Mouse (Mus musculus) cerebellum, adult 11 months (tissue): ENCODE data around the gene Ccdc102a.
"Not testable (repeated sequence)": the region's sequence is repeated elsewhere in the genome, so short reads cannot be mapped to it uniquely, and the experiment has no call there.

Experiments
- DNase-seq: peaks from one replicate; pipeline ENCODE4 v3.0.0; 2022

The Ccdc102a gene

GRCm38 (mm10) chr8:94872156-94872555 lies 45.7 kb downstream of the Ccdc102a start:
- no peak for DNase-seq

DNA sequence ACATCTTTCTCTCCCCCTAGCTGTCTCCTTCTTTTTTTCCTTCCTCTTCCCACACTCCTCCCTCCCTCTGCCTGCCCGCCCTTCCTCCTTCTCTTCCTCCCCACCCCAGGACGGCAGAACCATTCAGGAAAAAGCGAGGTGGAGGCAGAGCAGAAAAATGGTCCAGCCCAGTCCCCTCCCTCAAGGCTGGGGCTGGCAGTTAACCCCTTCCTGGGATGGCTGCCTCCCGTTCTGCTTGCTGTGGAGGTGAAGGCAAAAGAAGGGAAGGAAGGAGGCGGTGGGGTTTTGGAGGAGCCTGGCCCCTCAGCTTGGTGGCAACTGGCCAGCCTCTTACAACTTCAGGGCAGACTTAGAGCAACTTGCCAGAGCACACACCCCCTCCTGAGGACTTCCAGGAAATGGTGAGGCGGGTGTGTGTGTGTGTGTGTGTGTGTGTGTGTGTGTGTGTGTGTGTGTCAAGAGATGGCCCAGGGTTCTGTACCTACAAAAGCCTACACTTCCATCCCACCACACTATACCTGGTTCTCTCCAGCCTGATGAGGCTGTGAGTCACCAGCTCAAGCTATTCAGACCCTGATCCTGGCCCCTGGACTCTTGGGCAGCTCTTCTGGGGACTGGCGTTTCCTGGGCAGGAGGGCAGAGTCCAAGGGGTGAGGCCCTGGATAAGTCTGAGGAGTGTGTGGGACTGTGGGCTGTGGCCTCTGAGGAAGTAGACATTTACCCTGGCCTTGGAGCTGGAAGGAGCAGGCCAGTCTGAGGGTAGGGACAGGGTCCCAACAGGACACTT lies 46.6 kb downstream of the Ccdc102a start:
- no peak for DNase-seq

DNA sequence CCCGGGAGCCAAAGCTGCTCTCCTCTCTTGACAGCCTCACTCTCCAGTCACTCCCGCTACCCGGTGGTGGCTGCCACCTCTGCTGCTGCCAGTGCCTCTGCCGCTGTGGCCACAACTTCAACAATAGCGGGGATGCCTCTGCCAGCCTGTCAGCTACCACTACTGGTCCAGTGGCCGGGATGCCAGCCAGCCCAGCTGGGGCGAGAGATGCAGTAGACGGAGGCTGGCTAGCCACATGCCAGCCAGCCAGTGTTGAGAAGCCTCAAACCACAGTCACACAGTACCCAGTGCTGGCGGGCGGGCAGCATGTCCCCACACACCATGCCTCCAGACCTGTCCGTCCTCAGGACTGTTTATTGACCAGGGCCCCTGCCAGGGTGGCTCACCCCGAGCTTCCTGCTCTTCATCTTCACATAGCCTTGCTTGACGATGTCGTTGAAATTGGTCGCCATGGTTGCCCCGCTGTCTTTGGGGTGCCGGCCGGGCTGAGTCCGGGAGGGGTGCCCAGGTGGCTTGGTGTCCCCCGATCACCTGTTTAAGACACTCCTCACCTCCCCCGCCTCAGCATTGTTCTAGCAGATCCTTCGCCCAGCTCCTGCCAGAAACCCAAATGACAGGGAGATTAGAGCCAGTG lies 47.3 kb downstream of the Ccdc102a start:
- no peak for DNase-seq

DNA sequence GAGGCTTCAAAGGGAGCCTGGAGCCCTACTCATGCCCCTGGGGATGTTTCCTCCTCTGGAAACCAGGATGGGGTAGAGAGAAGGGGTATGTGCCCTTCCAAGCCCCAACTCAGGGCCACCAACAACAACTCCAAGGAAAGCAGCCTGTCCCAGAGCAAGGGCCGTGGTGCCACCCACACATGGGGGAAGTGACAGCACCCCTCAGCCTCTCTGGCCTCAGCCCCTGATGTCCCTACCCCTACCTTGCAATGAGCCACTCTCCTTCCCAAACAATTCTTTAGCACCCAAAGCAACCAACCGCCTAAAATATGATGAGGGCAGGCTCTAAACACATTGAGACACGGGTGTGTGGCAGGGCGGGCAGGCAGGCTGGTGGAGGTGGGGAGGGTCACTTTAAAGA lies 47.9 kb downstream of the Ccdc102a start:
- DNase-seq = no peak

DNA sequence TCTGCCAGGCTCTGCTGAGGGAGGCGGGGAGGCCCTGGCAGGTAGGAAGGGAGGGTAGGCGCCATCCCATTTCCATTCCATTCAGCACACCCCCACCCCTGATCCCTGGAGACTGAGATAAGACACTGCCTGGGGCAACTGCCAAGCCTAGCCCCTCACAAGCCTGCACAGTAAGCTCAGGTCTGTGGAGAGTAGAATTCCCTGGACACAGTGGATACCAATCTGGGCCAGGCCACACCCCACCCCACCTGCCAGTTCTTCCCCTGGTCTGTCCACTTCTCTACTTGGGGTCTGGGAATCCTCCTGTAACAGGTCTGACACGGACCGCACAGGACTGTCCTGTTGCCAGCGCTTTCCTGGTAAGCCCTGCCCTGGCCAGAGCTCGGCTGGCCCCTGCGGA lies 48.8 kb downstream of the Ccdc102a start:
- no peak for DNase-seq

- no peak for DNase-seq
Observed at GRCm38 (mm10) chr8:94866921-94867320, 51.0 kb downstream of the Ccdc102a start.

GRCm38 (mm10) chr8:94865292-94865691 lies 52.6 kb downstream of the Ccdc102a start:
- DNase-seq = no peak

DNA sequence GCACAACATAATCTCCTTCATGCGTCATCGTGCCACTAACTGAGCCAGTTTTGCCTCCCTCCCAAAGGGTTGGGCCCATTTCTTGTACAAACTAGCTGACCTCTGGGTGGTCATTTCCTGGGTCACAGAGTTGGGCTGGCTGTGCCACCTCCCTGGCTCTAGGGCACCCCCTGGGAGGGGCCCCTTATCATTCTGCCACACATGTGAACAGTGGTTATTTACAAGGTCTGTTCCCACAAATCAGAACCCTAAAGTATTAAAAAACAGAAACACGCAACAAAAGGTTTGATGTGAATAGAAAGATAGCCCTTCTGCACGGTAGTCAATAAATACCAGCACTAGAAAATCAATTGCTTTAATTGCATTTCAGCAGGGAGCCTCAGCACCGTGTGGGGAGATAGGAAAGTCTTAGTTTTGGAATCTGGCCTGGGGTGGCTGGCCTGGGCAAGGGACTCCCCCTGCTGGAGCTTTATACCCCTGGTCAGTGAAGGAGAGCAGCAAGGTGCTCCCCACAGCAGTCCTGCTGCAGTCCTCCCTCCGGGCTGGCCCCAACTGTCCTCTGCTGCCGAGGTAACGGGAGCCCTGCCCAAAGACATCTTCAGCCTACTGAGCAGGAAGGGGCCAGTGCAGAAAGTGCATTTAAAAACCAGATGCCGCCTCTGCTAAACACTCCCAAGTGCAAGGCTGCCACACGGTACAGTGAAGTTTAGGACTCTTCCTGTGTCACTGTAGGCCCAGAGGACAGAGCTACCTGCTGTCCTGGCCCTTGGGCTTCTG lies 53.8 kb downstream of the Ccdc102a start:
- no peak for DNase-seq

- DNase-seq = no peak
Observed at GRCm38 (mm10) chr8:94862487-94863220, 55.2 kb downstream of the Ccdc102a start.

DNA sequence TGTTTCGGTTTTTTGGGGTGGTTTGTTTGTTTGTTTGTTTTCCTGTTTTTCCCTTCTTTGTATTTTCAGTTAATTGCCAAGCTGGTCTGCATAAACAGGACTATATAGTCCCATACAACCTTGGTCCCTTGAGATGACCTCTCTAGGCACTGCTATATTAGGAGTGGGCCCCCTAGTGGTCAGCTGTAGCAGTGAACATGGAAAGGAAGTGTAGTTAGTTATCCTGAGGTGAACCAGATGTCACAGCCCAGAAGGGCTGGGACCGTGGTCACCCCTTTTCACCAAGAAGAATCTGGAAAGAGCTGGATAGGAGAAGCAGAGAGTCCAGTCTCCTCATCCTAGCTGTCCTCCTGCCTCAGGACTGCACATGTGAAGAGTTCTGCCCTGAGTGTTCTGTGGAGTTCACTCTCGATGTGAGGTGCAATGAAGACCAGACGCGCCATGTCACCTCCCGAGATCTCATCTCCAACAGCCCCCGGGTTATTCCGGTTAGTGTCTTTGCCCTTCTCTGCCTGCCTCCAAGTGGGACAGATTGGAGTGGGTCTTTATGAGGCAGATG lies 56.5 kb downstream of the Ccdc102a start:
- no peak for DNase-seq

DNA sequence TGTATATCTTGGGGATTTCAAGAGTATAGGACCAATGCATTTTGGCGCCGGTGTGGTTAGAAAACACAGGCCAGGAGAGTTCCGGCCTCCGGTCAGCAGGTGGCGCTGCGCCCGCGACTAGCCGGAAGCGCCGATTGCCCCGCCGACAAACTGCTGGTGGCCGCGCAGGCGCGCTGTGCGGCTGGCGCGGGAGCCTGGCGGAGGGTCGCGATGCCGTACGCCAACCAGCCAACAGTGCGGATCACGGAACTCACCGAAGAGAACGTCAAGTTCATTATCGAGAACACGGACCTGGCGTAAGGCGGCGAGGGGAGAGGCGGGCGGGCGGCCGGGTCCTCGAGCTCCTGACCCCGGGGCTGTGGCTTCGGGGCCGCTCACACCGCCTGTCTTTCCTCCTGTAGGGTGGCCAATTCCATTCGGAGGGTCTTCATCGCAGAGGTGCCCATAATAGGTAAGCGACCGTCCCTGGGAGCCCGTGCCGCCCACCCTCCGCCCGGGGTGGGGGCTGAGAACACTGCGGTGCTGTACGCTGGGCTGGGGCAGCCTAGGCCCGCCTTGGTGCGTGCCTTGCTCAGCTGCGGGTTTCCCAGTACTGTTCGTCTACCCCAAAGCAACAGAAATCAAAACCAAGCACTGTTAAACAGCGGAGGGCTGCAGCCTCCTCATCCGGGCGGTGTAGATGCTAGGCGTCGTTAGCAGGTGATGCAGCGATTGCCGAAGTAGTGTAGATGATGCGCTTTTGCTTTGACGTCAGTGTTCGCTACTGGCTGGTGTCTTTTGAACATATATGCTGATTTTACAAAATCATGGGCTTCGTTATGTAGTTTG lies 60.3 kb downstream of the Ccdc102a start, which contains the start of gene Polr2c:
Gene Polr2c, plus strand, starts transcription at position 105 of the 828 bp plus-strand sequence.
- DNase-seq = peak; percentile 92

GRCm38 (mm10) chr8:94857011-94857345 lies 60.9 kb downstream of the Ccdc102a start:
- DNase-seq = no peak

DNA sequence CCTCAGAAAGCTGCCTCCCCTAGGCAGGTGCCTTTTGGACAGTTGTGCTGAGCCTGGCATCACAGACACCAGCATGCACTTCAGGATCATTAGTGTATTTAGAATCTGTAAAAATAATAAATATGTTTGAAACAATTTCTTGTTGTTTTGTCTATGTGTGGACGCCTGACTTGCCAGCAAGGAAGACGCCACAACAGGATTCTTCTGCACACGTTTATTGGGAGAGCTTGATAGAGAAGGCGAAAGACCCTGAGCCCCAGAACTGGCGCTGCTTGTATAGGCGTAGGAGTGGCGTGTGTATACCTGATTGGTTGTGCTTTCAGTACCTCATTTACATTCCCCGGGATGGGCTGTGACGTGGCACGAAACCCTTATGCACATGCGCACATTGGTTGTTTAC lies 63.1 kb downstream of the Ccdc102a start:
- DNase-seq = not testable (repeated sequence)
